Mouse (Mus musculus) stomach, postnatal 0 days (tissue): ENCODE measurements around the gene BC025920.
A peak's percentile ranks its signal among the peaks of the same experiment; 100 is the strongest.

Experiments
- CTCF ChIP-seq: IDR thresholded peaks from 2 replicates; pipeline ENCODE4 v1.5.1; 2016; ENCODE audit warnings: antibody characterized with exemption, low read depth, mild to moderate bottlenecking, moderate library complexity
- EP300 ChIP-seq: optimal IDR thresholded peaks from 2 replicates; pipeline ENCODE3; 2016; ENCODE audit warnings: antibody characterized with exemption

DNA sequence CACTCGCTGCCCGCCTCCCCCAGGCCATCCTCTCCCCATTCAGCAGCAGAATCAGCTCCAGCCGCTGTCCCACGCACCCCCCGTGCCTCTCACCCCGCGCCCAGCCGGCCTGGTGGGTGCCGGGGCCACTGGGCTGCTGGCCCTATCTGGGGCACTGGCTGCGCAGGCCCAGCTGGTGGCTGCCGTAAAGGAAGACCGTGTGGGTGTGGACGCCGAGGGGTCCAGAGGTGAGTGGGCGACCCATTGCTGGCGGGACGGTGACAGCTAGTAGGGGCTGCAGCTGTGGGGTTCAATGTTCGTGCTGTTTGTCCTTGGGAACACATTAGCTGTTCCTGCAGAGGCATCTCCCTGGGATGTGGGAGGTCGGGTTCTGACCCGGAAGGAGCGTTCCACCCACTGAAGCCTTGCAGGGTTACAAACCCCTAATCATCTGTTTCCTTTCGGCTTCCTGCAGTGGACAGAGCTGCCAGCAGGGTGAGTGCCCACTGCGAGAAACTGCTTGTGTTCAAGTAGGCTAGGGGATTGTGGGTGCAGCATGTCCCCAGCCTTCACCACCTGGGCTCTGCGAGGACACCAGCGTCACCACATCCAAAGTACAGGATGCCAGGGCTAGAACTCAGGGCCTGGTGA is 25.5 kb upstream of the BC025920 start:
- TF ChIP-seq CTCF = peak; percentile 50
- TF ChIP-seq EP300 = no peak
